Mouse (Mus musculus): Measurements from ENCODE around the gene Fam135a.
"Not testable (repeated sequence)": the region's sequence is repeated elsewhere in the genome, so short reads cannot be mapped to it uniquely, and the experiment has no call there.

Fam135a gene

GRCm38 (mm10) chr1:24066706-24067105 is 33.4 kb downstream of the Fam135a start:
- DNase-seq = no peak

- no peak for DNase-seq
Measured at GRCm38 (mm10) chr1:24055706-24056105, 44.4 kb downstream of the Fam135a start.

- DNase-seq = no peak
Measured at GRCm38 (mm10) chr1:24046730-24047510, 53.2 kb downstream of the Fam135a start.

GRCm38 (mm10) chr1:24045627-24046026 is 54.5 kb downstream of the Fam135a start:
- DNase-seq = no peak

- DNase-seq = no peak
Measured at GRCm38 (mm10) chr1:24043007-24043406, 57.1 kb downstream of the Fam135a start.

GRCm38 (mm10) chr1:24033759-24034423 is 66.2 kb downstream of the Fam135a start:
- no peak for DNase-seq

- DNase-seq = no peak
Measured at GRCm38 (mm10) chr1:24010821-24011220, 89.3 kb downstream of the Fam135a start.

GRCm38 (mm10) chr1:24010016-24010415 is 90.1 kb downstream of the Fam135a start:
- DNase-seq = no peak

- DNase-seq = peak; percentile 29 to 55
Measured at GRCm38 (mm10) chr1:24007621-24008020, 92.5 kb downstream of the Fam135a start.

- DNase-seq = peak; percentile 88 to 92
Measured at GRCm38 (mm10) chr1:24005070-24005804, 94.9 kb downstream of the Fam135a start, which contains the start of gene Sdhaf4. Sdhaf4 (minus strand) TSS chr1:24005656.

GRCm38 (mm10) chr1:23999318-23999717 is 100.8 kb downstream of the Fam135a start:
- no peak for DNase-seq

GRCm38 (mm10) chr1:23998866-23999265 is 101.3 kb downstream of the Fam135a start:
- DNase-seq = no peak

GRCm38 (mm10) chr1:23998120-23998810 is 101.9 kb downstream of the Fam135a start:
- no peak for DNase-seq

GRCm38 (mm10) chr1:23997493-23997892 is 102.6 kb downstream of the Fam135a start:
- no peak for DNase-seq

- no peak for DNase-seq
Measured at GRCm38 (mm10) chr1:23995420-23995819, 104.7 kb downstream of the Fam135a start.

GRCm38 (mm10) chr1:23983118-23983517 is 117.0 kb downstream of the Fam135a start:
- no peak for DNase-seq

GRCm38 (mm10) chr1:23978281-23978680 is 121.9 kb downstream of the Fam135a start:
- no peak for DNase-seq

GRCm38 (mm10) chr1:23971159-23971558 is 129.0 kb downstream of the Fam135a start:
- DNase-seq = not testable (repeated sequence)

- no peak for DNase-seq
Measured at GRCm38 (mm10) chr1:23968027-23968725, 132.0 kb downstream of the Fam135a start.

GRCm38 (mm10) chr1:23966226-23966625 is 133.9 kb downstream of the Fam135a start:
- no peak for DNase-seq
